Mouse (Mus musculus) left cerebral cortex, adult 18-20 months (tissue): ENCODE data around the gene Adgrb3. TPM values are rescaled to one million over a fixed set of nuclear protein-coding genes. Genes with fewer than 3 reads are reported as not detected.

ENCODE experiments used
- DNase-seq, 2 experiments: peaks; one replicate each; pipeline ENCODE4 v3.0.0; 2021 to 2022; ENCODE audit warnings: low spot score in 2 of 2, mixed read lengths in 1 of 2
- total RNA-seq, 2 experiments: library from RNA; stranded (reverse); gene quantifications; 2 replicates each; pipeline ENCODE4 v1.2.3; 2021

Gene Adgrb3
- total RNA-seq, 2 experiments from 2014 or later: 91.4 to 92.2 TPM

DNA sequence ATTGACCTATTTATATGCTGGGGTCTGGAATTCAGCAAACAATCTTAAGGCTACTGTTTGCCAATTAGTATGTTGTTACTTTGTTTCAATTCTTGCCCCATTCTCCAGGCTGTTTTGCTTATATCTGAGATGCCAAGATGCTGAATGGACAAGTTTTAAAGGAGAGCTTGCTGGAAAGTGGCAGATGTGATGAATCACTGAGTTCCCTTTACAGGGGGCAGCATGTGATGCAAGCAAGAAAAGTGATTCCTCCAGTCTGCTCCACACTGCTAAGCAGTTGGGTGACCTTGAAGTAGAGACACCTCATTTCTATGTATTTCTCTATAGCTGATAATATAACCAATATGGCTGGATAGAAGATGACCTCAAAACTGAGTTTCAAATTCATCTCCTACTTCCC is 512.4 kb downstream of the Adgrb3 start:
- DNase-seq: no peak

DNA sequence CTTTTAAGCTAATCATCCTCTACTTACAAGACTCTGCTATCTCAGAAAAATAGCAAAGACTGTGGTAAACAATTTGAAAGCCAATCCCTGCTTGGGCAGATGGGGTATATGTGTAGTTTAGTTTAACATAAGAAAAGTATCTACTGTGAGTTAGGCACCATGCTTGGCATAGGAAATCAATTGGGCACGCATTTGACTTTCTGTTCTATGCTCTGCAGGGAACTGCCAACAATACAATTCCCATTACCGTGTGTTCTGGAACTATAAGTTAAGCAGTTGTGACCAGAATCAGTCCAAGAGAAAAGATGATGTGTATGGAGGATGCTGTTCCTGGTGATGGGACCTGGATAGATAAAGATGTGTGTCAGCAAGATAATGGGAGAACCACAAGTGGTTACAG is 517.2 kb downstream of the Adgrb3 start:
- no peak for DNase-seq

DNA sequence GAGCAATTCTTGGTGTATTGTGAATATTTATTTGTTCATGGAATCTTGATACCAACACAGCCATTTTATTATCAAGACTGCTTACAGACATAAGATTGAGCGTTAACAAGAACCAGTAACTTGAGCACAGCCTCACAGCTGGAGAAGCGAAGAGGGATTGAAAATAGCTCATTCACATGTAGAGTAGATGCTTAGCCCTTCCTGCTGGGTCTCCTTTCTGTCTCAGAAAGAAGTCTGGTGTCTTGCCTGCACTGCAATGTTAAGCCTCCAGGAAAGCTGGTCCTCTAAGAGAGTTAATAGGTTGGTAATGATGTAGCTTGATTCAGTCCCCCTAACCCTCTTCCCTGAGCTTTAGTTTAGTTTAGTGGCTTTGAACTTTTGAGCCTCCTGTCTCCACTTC is 519.4 kb downstream of the Adgrb3 start:
- no peak for DNase-seq

- DNase-seq: peak; percentile 13 to 16
Measured at GRCm38 (mm10) chr1:25281471-25281870, 548.0 kb downstream of the Adgrb3 start.

DNA sequence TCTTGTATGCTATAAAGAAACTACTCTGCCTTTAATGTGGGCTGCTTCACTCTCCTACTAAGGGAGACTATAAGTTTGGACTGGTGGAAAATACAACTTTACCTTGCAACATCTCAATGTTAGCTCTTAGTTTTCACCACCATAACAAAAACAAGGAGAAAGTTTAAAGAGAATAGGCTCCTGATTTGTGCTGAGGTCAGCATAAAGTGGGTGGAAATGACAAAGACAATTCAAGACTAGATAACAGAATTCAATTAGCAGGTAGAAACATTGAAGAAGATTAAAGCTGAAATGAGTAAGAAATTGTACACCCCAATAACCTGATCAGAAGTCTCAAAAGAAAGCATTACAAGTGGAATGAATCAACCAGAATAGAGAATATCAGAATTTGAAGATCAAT is 578.9 kb downstream of the Adgrb3 start:
- no peak for DNase-seq

DNA sequence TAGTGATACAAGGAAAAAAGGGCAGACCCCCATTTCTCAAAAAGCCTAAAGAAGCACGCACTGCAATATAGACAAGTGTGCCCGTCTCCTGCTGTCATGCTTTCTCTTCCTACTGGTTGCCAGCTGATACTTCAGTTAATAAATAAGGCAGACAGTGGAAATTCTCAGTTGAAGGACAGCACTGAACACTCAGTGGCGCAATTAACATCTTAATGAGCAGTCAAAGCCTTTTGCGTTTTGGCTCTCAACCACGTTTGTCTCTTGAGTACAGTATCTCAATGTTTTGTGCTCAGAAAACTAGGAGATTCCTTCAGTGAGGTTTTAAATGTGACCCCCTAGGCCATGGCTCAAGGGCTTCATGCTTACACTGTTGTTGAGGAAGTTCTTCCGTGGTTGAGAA is 587.1 kb downstream of the Adgrb3 start:
- no peak for DNase-seq

DNA sequence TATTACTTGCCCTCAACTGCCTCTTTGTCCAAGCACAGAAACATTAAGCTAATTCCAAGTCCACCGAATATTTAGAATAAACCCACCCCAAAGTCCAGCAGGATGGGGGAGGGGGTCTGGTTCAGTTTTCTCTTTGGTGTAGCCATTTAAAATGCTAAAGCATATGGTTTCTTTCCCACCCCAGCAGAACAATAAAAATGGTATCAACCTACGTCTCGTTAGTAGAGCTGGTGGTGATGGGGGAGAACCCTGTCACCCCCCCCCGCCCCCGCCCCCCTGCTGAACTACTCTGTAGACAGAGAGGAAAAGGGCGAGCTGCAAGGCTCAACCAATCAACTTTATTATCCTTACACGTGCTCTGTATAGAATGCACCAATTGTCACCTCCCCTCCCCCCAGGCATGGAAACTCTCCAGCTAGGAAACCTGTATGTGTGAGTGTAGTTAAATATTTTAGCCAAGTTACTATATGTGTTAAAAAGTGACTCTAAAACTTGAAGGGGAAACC is 600.2 kb downstream of the Adgrb3 start:
- peak in 1 of 2 experiments; percentile 15 for DNase-seq

DNA sequence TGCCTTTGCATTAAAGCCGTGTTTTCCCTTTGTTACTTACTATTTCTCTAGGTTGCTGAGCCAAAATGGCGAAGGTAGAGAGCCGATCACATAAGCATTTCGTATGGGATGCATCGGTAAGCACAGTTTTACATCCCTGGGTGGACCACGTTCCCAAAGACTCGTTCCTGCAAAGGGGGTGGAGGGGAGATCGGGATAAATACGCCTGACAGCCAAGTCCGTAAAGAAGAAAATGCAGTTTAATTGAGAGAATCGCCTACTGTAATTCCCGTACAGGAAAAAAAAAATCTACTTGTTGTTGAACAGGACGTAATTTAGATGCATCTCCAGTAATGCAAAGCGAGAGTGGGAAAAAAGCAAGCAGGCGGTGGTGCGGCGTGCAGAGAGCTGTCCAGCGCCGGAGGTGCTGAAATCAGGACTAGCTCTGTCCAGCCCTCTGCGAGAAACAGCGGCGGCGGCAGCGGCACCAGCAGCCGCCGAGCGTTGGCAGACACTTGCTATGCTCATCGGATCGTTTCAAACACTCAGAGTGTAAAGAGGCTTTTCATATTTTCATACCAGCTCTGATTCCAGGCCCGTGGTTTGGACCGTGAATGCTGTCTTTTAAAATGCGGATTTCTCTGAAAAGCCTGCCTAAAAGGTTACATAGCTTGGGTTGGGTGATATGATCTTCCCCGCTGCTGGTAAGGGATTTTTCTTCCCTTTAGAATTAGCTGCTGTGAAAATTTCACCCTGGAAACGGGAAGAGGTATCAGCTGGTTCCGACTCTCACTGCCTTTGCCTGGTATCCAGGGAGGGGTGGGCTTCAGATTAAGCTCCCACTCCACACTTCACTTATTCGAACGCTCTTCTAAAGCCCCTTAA is 600.9 kb downstream of the Adgrb3 start:
- peak; percentile 76 to 83 for DNase-seq

GRCm38 (mm10) chr1:25227880-25228279 is 601.6 kb downstream of the Adgrb3 start:
- DNase-seq: no peak

DNA sequence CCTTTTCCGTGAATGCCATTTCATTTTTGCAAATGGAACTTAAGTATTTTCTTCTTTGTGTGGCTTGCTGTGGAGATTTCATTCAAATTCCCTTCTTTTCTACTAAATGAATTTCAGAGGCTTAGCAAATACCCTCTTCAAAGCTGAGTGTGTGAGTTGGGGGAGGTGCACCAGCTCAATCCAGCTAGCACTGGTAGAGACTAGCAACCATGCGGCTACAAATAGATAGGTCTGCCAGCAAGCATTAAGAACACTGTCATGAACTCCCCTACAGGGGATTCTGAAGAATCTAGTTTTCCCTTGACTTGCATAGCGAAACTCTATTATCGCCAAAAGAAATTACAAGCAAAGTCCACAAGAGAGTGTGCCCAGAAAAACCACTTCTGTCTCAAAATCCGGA is 624.9 kb downstream of the Adgrb3 start:
- no peak for DNase-seq

DNA sequence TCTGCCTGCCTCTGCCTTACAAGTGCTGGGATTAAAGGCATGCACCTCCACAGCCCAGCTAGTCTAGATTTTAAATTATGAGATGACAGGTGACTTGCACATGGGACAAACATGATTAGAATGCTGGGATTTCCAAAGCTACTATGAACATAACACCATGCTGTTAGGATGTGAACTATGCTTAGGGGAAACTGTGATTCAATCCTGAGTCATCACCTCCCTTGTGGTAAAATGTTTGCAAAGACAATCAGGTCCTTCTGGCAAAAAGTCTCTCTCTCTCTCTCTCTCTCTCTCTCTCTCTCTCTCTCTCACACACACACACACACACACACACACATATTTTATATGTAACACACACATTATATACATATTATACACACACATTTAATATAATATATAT is 630.1 kb downstream of the Adgrb3 start:
- DNase-seq: no peak

DNA sequence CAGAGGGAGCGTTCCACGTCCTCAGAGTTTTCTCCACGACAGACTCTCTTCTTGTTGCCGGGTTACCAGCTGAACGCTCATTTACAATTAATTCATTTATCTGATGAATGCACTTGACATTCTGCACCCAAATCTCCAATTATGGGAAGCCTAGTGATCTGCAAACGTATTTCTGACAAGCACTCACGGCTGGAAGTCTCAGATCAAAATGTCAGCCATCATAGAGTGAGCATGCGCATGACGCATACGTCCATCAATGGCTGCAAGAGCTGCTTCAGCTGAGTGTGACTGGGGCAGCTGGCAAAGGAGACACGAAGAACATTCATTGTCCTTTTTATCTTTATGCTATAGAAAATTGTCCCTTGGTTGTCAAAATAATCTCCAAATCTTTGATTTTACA is 637.5 kb downstream of the Adgrb3 start:
- no peak for DNase-seq

- DNase-seq: no peak
Measured at GRCm38 (mm10) chr1:25189261-25189660, 640.2 kb downstream of the Adgrb3 start.

GRCm38 (mm10) chr1:25185909-25186308 is 643.6 kb downstream of the Adgrb3 start:
- no peak for DNase-seq

GRCm38 (mm10) chr1:25181881-25182280 is 647.6 kb downstream of the Adgrb3 start:
- no peak for DNase-seq

DNA sequence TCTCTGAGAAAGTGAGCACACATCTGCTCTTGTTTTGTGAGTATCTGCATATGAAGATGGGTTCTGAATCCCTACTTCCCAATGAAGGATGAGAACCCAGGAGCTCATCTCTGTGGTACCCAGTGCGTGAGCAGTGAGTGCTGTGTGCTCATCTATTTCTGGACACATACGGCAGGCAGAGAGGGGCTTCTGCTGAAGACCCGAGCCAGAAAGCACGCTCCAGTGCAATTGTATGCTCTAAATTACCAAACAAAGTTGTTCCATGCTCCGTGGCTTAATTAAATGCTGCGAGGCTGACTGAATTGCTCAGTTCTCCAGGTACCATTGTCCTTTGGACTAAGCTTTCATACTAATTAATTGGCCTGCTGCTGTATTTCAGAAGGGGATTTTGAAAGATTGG is 648.9 kb downstream of the Adgrb3 start:
- no peak for DNase-seq

- peak; percentile 18 to 39 for DNase-seq
Measured at GRCm38 (mm10) chr1:25179860-25180582, 649.5 kb downstream of the Adgrb3 start.

GRCm38 (mm10) chr1:25178347-25179130 is 651.0 kb downstream of the Adgrb3 start:
- DNase-seq: no peak

DNA sequence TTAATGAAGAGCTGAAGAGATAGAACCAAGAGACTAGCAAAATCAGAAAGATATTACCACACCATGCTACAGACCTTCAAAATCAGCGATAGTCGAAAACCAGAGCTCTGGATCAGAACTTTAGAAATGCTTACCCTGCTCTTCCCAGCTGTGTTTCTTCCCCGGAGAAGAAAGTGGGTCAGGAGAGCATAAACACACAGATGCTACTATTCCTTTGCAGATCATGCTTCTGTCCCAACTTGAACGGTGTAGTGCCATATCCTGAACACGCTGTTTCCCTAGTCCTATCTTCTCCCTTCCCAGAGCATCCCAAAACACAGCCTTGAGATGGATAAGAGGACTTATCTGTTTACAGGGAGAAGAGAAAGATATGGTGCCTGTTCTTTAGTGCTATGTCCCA is 662.4 kb downstream of the Adgrb3 start:
- DNase-seq: no peak

DNA sequence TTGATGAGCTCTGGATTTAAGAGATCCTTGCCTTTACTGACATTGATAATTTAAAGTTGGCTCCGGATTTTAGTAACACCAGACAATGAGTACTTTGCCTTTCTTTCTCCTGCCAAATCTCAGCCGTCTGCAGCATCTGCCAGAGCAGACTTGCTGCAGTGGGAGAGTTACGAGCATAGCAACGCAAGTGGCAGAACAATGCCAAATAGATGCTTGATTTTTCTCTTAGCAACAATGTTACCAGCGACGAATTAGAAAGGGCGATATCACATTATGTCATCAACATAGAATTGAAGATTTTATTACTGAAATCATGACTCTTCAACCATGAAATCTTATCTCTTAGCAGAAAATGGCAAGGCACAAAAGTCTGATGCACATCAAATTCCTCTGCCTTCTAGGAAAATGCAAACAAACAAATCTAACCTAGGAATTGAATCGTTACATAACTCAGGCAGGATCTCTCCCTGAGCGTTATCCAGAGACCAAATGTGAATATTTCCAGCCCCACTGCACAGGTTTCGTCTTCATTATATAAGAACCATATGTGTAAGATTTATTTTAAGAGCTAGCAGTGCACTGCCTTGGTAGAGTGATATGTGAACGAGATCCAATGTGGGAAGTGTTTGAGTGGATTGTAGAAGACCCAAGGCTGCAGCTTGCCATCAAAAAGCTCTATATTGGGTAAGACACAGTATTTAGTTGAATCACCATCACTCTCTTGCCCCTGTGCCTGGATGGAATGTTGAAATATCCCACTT is 663.3 kb downstream of the Adgrb3 start:
- DNase-seq: peak; percentile 38 to 46

GRCm38 (mm10) chr1:25163561-25163960 is 665.9 kb downstream of the Adgrb3 start:
- DNase-seq: no peak
